In genomic region chr4:101146047-101146745, GRCm38 (mm10) we compare ENCODE assay signal across 8 mouse cellular contexts.
DNase-seq lines count a peak whose midpoint lies in the region; ATAC-seq lines count a peak whose summit lies in the region.

No protein-coding gene starts in this region.

- no peak overlapping the region for H3K4me3 ChIP-seq in forebrain, embryonic 15.5 days
- no peak overlapping the region for H3K4me3 ChIP-seq in hindbrain, embryonic 12.5 days

- H3K27me3 ChIP-seq in forebrain, embryonic 15.5 days: no peaks in the 10 kb centered on the region
- H3K27me3 ChIP-seq in hindbrain, embryonic 12.5 days: no peaks in the 10 kb centered on the region

- H3K9me3 ChIP-seq in forebrain, embryonic 15.5 days: no peaks in the 10 kb centered on the region
- H3K9me3 ChIP-seq in hindbrain, embryonic 12.5 days (replicated peaks): no peaks in the 10 kb centered on the region

- 23% methylated on average over 9 of the region's 9 CpGs for WGBS in forebrain, embryonic 15.5 days
- WGBS in hindbrain, embryonic 12.5 days: 29% methylated on average over 9 of the region's 9 CpGs

- H3K36me3 ChIP-seq in forebrain, embryonic 15.5 days: no peaks in the 10 kb centered on the region; the same call in 1 of the 2 replicates
- peaks cover 6% of the 10 kb centered on the region; the same call in 1 of the 2 replicates for H3K36me3 ChIP-seq in hindbrain, embryonic 12.5 days

- no peak overlapping the region for H3K27ac ChIP-seq in forebrain, embryonic 15.5 days (replicated peaks)
- no peak overlapping the region for H3K27ac ChIP-seq in hindbrain, embryonic 12.5 days

- peaks cover 8% of the 10 kb centered on the region for H3K4me1 ChIP-seq in forebrain, embryonic 15.5 days
- H3K4me1 ChIP-seq in hindbrain, embryonic 12.5 days: peaks cover 8% of the 10 kb centered on the region; the same call in 1 of the 2 replicates

- DNase-seq in Muller cell, postnatal 12 days (ENCODE audit: inconsistent ontology term): peak; percentile 85
- DNase-seq in cerebellum, adult 11-12 months: peak; percentile 80
- DNase-seq in layer of hippocampus, adult 9-10 months (ENCODE audit: low spot score): peak; percentile 74
- peak; percentile 82 for DNase-seq in lung, postnatal 14 days
- DNase-seq in retina, adult 2 months (ENCODE audit: low read depth, low spot score): peak; percentile 30
- peak; percentile 34 for DNase-seq in urinary bladder, adult 2 months (ENCODE audit: low spot score)

- H3K9ac ChIP-seq in forebrain, embryonic 15.5 days (replicated peaks): peak overlapping the region; percentile 18; the same call in 1 of the 2 replicates
- no peak overlapping the region; the same call in 1 of the 2 replicates for H3K9ac ChIP-seq in hindbrain, embryonic 12.5 days

- H3K4me2 ChIP-seq in forebrain, embryonic 15.5 days (replicated peaks): peak overlapping the region; percentile 33
- peak overlapping the region; percentile 33; the same call in 1 of the 2 replicates for H3K4me2 ChIP-seq in hindbrain, embryonic 12.5 days (replicated peaks)

- peak; percentile 86 for ATAC-seq in forebrain, embryonic 15.5 days (replicated peaks)
- ATAC-seq in hindbrain, embryonic 12.5 days (ENCODE audit: low FRiP score): peak; percentile 72

Comparison
In these comparisons a context has a peak if more than half of its experiments do, and no peak if none do; other contexts are left out.
1. DNase-seq: peak in every context shown above with its lines; median percentile 85 in Muller cell, postnatal 12 days; 82 in lung, postnatal 14 days; 80 in cerebellum, adult 11-12 months; 74 in layer of hippocampus, adult 9-10 months; 34 in urinary bladder, adult 2 months; 30 in retina, adult 2 months.